Mouse (Mus musculus): ENCODE results near the gene Smim4.

DNA sequence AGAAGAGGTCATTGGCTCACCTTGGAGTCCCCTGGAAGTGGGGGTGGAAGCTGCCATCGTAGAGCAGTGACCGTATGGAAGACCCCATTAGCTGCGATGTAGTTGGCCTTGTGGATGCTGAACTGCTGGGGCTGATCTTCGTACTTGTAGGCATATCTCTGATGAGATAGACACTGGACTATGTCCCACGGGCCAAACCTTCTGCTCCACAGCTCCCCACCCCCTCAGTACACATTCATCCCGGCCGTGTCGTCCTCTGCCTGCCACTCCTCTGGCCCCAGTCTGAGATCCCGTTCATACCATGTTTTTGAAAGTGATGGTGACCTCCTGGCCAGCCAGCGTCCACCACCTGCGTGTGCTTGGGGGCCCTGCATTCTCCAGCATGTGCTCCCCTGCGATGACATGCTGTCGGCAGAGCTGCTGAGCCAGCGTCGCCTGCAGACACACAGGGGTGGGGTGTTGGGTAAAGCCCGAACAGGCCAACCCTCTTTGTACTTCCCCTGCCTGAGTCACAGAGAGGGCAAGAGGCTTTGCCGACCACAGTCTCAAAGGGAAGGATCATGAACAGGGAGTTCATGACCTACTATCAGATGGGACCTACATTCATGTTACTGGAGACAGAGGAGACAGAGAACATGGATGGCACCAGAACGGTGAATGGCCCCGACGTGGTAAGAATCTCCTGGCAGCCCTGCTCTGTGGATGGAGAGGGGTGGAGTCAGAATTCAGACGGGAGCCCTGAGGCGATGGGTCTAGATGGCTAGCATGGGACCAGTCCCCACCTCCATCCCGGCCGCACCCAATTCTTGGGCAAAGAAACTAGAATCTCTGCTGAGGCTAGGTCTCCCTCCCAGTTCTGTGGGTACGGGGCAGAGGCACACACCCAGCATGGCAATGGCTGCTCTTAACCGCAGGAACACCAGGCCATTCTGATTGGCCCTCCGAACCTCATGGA is 31.7 kb upstream of the Smim4 start:
- TF ChIP-seq CTCF (conservative IDR thresholded peaks at IDR 0.05 in 1 of 2, IDR thresholded peaks at IDR 0.05 in 1 of 2; ENCODE audit: low read depth in 2 of 2, low read length in 2 of 2) (no peak), ETS1 (conservative IDR thresholded peaks at IDR 0.05; ENCODE audit: low read depth, low read length) (no peak), RAD21 (IDR thresholded peaks at IDR 0.05; ENCODE audit: low read depth, low read length) (no peak), POLR2AphosphoS2 (IDR thresholded peaks at IDR 0.05; ENCODE audit: low read depth, low read length) (no peak), ZC3H11A (IDR thresholded peaks at IDR 0.05; ENCODE audit: low read depth, low read length) (no peak), MEF2A (IDR thresholded peaks at IDR 0.05; ENCODE audit: borderline replicate concordance, low read depth, low read length) (no peak), KAT2A (IDR thresholded peaks at IDR 0.05; ENCODE audit: insufficient replicate concordance, low read length) (no peak), TCF12 (IDR thresholded peaks at IDR 0.05; ENCODE audit: low read depth, low read length) (no peak; the same call in 1 of the 2 replicates), POLR2A (IDR thresholded peaks at IDR 0.05; ENCODE audit: low read depth, low read length) (no peak), ZKSCAN1 (IDR thresholded peaks at IDR 0.05; ENCODE audit: borderline replicate concordance, low read depth, low read length) (no peak), EP300 (IDR thresholded peaks at IDR 0.05; ENCODE audit: low read length) (no peak), RCOR1 (conservative IDR thresholded peaks at IDR 0.05; ENCODE audit: low read depth, low read length) (no peak)

Data from CH12.LX (cell line).